Mouse (Mus musculus) heart, adult 2 months (tissue): ENCODE results near the gene Acot7.

Experiments used
- CTCF ChIP-seq: fragments of 200-600 bp; IDR thresholded peaks from 2 replicates; pipeline ENCODE4 v1.8.1; 2022; ENCODE audit warnings: antibody characterized with exemption, mild to moderate bottlenecking, moderate library complexity
- EP300 ChIP-seq: fragments of 200-500 bp; IDR thresholded peaks from 2 replicates; pipeline ENCODE4 v1.6.1; 2011; ENCODE audit warnings: low read depth, low read length, control low read depth; ENCODE audit not compliant: insufficient read depth
- POLR2A ChIP-seq: fragments of 200-500 bp; IDR thresholded peaks from 2 replicates; pipeline ENCODE4 v1.6.1; 2011; ENCODE audit warnings: mild to moderate bottlenecking, low read depth, low read length, control low read depth; ENCODE audit not compliant: insufficient read depth

- TF ChIP-seq EP300 (no peak), CTCF (no peak), POLR2A (no peak)
Observed at GRCm38 (mm10) chr4:152190096-152190653, 12.2 kb downstream of the Acot7 start.
